Mouse (Mus musculus) heart, postnatal 14 days (tissue): ENCODE measurements around the gene Sdhb. TPM values are rescaled to one million over a fixed set of nuclear protein-coding genes. Genes with fewer than 3 reads are reported as not detected.

Experiments used
- DNase-seq, 2 experiments: peaks; one replicate each; pipeline ENCODE4 v3.0.0; 2021 to 2022
- intact Hi-C: fragments of 180-260 bp; cut with DNase I; formaldehyde crosslinking; loops from one replicate; pipeline ENCODE4 v1.15.1; 2025
- total RNA-seq, 2 experiments: library from RNA; stranded (reverse); gene quantifications; 2 replicates each; pipeline ENCODE4 v1.2.3; 2021

Sdhb gene
- total RNA-seq, 2 experiments from 2014 or later, result 916 to 936 TPM

- intact Hi-C loops, result no loop called here
- no peak for DNase-seq
Measured at GRCm38 (mm10) chr4:141010118-141010517, 49.1 kb downstream of the Sdhb start, which contains the start of gene Mfap2. Gene Mfap2 (plus strand): TSS chr4:141010418.

DNA sequence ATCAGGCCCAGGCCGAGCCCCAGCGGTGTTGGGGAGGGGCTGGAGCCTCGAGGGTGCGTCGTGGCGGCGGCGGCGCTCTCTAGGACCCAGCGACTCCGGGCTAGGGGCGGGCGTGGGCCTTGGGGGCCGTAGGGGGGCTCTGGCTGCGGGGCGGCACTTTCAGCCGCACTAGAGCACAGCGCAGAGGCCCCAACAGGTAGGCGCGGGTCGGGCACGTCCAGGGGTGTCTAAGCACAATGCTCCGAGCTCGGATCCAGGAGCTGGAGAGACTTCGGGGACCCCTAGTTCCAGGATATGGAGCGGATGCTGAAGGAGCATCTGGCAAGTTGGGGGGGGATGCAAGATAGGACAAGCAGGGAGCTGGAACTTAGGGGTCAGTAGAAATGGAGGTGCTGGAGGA, 49.5 kb downstream of the Sdhb start:
- DNase-seq, result peak; percentile 53 to 57
- intact Hi-C loops, result no loop called here

DNA sequence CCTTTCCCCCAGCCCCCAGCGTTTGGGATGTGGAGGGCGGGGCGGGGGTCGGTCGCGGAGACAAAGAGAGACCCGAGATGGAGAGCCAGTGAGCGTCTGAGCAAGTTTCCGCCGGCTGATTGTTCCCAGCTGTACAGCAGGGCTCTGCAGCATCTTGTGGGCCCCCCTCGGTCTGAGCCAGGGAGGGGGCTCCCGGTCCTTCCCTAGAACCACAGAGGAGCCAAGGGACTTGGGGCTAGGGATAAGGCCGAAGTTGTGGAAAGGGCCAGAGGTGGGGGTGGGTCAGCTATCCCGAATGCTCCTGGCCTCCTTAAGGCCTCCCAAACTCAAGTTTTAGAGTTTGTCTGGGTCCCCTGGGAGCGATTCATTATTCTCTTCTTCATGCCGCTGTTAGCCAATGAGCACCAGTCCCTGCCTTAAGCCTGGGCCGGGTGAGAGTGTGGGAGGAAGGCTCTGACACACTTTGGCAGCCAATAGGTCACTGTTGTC, 50.0 kb downstream of the Sdhb start:
- peak in 1 of 2 experiments; percentile 56 for DNase-seq
- intact Hi-C loops, result no loop called here

DNA sequence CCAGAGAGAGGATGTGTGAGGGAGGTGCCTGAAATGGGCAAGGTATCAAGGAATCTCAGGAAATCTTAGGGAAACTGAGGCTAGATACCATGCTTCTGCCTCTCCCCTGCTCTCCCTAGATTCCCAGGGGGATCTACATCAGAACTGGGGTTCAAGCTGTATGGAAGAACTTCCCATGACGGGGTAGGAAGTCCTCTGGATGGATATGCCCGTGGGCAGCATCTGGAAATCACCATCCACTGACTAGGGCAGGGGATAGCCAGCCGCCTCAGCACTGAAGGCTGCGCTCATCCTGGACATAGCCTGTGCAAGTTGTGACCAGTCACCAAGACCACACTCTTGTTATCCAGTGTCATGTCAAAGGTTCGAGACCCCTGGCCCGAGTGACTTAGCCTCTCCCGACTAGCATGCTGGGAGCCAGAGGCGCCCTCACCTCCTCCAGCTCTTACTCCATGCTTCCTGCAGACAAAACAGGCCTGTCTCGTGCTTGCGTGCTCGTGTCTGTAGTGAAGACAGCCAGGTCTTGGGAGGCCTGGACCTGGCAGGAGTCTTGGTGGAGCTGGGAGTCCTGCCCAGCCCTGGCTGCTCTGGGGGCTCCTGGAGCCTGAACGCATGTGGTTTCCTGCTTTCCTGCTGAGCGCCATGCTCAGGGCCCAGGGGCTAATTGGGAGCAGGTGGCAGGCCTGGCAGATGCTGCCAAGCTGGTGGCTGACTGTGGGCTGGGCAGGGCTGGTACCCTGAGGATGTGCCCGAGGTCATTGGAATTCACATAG, 50.7 kb downstream of the Sdhb start:
- DNase-seq, result peak; percentile 49 to 51
- intact Hi-C loops, result no loop called here

DNA sequence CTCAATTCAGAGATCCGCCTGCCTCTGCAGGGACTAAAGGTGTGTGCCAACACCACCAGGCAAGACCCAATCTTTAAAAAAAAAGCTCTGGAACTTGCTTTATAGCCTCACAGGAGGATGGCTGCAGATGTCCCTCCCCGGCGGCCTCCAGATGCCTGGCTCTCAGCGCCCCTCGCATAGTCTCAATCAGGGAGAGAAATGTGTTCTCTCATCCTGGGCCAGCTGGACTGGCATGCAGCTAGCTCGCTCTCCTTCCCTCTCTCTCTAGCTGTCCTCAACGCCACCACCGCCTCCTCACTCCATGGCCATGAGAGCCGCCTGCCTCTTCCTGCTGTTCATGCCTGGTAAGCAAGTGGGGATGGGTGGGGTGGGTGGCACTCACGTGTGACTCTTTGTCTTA, 51.6 kb downstream of the Sdhb start:
- intact Hi-C loops, result no loop called here
- DNase-seq, result no peak

- no peak for DNase-seq
- intact Hi-C loops, result no loop called here
Measured at GRCm38 (mm10) chr4:141014114-141014513, 53.1 kb downstream of the Sdhb start.

DNA sequence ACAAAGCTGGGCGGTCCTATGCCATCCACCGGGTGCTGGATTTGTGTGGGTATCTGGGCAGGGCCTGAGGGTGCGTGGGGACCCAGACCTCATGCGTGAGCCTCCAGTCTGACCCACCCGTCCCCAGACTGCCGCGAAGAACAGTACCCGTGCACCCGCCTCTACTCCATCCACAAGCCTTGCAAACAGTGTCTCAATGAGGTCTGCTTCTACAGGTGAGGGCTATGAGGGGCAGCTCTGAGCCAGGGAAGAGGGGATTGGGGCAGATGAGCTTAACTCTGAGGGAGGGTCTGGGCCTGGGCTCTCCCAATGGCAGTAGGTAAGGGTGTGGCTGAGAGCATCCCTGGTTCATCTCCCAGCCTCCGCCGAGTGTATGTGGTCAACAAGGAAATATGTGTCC, 53.9 kb downstream of the Sdhb start:
- intact Hi-C loops, result no loop called here
- no peak for DNase-seq

DNA sequence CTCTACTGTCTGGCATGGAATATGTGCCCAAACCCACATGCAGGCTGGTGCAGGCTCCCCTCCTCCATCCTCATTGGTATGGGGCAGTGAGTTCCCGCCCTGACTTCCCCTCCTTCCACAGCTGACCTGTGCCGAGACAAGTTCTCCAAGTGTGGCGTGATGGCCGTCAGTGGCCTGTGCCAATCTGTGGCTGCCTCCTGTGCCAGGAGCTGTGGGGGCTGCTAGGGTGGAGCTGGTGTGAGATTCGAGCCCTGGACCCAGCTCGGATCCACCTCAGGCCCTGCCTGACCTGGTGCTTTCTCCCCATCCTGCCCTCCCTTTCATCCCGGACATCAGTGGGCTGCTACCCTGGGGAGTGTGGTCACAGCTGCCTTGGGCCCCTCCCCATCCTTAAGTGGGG, 54.4 kb downstream of the Sdhb start:
- peak in 1 of 2 experiments; percentile 48 for DNase-seq
- intact Hi-C loops, result no loop called here

- DNase-seq, result peak in 1 of 2 experiments; percentile 41
- intact Hi-C loops, result no loop called here
Measured at GRCm38 (mm10) chr4:141016311-141016710, 55.3 kb downstream of the Sdhb start.

DNA sequence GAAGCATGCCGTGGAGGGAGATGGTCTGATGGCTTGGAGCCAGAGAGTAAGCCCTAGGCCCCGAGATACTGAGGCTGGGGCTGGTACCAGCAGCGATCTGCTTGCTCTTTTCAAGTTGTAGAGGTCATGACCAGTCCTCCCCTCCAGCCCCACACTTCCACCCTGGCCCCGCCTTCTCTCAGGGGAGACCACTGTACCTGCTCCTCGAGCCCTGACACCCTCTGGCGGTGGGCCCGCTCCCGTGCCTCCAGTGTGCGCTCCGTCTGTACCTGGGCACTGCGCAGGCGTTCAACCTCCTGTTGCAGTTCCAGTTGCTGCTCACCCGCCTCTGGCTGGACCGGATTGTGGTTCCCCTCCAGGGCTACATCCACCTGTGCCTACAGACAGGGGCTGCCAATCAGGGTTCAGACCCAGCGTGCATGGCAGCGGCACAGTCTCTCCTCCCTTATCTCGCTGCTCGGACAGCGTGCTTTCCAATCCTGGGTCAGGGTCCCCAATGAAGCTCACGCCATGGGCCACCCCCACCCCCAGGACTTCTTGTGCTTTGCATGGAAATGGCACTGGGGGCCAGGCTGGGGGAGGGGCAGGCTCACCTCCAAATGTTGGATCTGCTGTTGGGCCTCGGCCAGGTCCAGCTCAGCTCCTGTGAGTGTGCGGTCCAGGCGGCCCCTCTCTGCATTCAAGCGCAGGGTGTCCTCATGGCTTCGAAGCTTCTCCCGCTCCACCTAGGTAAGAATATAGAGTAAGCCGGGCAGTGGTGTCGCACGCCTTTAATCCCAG, 56.8 kb downstream of the Sdhb start:
- intact Hi-C loops, result no loop called here
- DNase-seq, result no peak

DNA sequence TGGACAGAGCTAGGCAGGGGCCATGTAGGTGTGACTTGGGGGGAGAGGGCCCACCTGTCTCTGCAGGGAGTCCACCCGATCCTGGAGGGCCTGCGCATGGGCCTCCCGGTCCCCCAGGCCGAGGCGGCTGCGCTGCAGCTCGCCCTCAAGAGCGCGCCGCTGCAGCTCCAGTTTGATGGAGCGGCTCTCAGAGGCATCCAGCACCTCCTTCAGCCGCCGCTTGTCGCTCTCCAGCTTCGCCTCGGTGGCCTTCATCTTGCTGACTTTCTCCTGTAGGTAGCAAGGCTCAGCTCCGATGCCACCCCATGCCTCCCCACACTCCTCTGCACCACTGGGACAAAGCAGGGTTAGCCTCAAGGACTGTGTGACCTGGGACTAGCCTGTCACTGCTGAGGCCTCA, 59.2 kb downstream of the Sdhb start:
- intact Hi-C loops, result no loop called here
- DNase-seq, result no peak

GRCm38 (mm10) chr4:141020811-141021613, 60.0 kb downstream of the Sdhb start:
- peak; percentile 82 to 86 for DNase-seq
- intact Hi-C loops, result no loop called here

GRCm38 (mm10) chr4:141021614-141021929, 60.6 kb downstream of the Sdhb start:
- intact Hi-C loops, result no loop called here
- no peak for DNase-seq

GRCm38 (mm10) chr4:141024052-141024451, 63.0 kb downstream of the Sdhb start:
- no peak for DNase-seq
- intact Hi-C loops, result no loop called here

DNA sequence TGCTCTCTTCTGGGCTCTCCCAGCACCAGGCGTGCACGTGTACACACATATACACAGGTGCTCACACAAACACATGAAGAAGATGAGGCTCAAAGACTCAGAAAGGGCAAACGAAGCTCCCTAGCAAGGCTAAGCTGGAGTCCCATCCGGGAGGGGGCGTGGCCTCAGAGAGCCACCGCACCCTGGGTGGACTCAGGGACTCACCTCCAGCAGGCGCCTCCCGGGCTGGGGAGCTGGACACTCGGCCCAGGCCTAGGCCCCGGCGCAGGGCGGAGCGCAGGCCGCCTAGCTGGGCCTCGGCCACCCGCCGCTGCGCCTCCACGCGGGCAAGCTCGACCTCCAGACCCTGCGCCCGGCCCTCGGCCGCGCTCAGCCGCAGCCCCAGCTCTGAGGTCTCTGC, 64.0 kb downstream of the Sdhb start:
- intact Hi-C loops, result loop anchor here (5.0 kb wide), 1 partner anchor 38 kb away; the partner anchor contains the start of gene Atp13a2
- no peak for DNase-seq

Other genes starting within 250 kb of the Sdhb start
- not detected for gene Padi6, start 218.6 kb upstream of the Sdhb start, total RNA-seq
- gene Padi4, start 187.0 kb upstream of the Sdhb start, total RNA-seq, result under 1 TPM; 0.74 to 0.78 TPM
- under 1 TPM; 0.07 to 0.17 TPM for gene Padi3, start 150.6 kb upstream of the Sdhb start, total RNA-seq
- not detected for gene Padi1, start 115.4 kb upstream of the Sdhb start, total RNA-seq
- 1 to 10 TPM in 1 of 2 experiments, under 1 TPM in 1; 0.41 to 1.1 TPM for gene Padi2, start 54.9 kb upstream of the Sdhb start, total RNA-seq
- gene Atp13a2, start 25.7 kb downstream of the Sdhb start, total RNA-seq, result 10 to 100 TPM; 20.7 to 21.7 TPM
- gene Mfap2, start 49.2 kb downstream of the Sdhb start, total RNA-seq, result 10 to 100 TPM; 24.5 to 28.1 TPM
- gene Crocc, start 99.3 kb downstream of the Sdhb start, total RNA-seq, result 1 to 10 TPM; 6.0 to 6.2 TPM
- gene Necap2, start 117.2 kb downstream of the Sdhb start, total RNA-seq, result 10 to 100 TPM; 22.2 to 22.6 TPM
- not detected for gene Spata21, start 127.1 kb downstream of the Sdhb start, total RNA-seq
- 10 to 100 TPM; 87.6 to 91.4 TPM for gene Szrd1, start 178.6 kb downstream of the Sdhb start, total RNA-seq
- 10 to 100 TPM; 13.0 to 13.5 TPM for gene Fbxo42, start 186.7 kb downstream of the Sdhb start, total RNA-seq